Mouse (Mus musculus): ENCODE results near the gene Kmo. TPM values are rescaled to one million over a fixed set of nuclear protein-coding genes. Genes with fewer than 3 reads are reported as not detected.

Gene Kmo
- polyA plus RNA-seq, 1 experiment from 2014 or later = 0.16 TPM

DNA sequence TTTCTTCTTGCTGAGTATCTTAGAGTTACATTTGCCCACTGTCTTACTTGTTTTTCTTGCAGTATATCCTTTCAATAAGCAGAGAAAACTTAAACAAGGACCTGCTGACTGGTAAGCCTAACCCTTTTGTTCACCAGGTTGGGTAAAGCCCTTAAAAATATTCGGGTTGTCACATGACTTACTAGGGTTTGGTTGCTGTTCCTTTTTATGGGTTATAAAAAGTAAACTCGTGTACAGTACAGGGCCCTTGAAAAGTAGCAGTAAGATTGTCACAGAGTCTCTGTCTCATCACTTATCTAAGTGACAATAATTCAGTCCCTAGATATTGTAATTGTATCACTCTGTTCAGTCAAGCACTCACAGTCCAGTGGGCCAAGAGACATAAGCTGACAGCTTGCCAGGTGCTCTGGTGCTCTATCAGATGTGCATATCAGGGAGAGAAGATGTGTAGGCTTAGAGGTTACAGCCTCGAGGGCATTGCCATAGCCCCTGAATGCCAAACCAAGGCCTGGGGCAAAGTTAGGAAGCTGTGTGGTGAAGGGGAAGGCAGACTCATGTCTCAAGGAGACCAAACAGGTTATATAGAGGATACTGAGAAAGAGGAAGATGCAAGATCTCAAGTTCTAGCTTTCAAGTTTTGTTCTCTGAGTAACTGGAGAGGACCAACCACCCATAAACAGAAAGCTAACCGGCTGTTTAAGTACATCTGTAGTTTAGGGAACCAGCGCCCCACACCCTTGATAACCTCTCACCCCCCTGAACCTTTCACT lies 23.5 kb downstream of the Kmo start:
- DNase-seq (ENCODE audit: low spot score) = no peak
- Histone ChIP-seq H3K36me3 (no peaks in the 10 kb centered on the region), H3K4me1 (replicated peaks) (no peaks in the 10 kb centered on the region), H3K4me3 (no peak overlapping the region), H3K27ac (no peak overlapping the region), H3K9me3 (no peaks in the 10 kb centered on the region), H3K27me3 (ENCODE audit: insufficient read depth, poor library complexity, severe bottlenecking) (no peaks in the 10 kb centered on the region)
- 80% methylated on average over 5 of the region's 5 CpGs for WGBS

GRCm38 (mm10) chr1:175646952-175647351 lies 26.8 kb downstream of the Kmo start:
- WGBS = 81% methylated on average over 9 of the region's 9 CpGs
- Histone ChIP-seq H3K36me3 (no peaks in the 10 kb centered on the region), H3K27me3 (ENCODE audit: insufficient read depth, poor library complexity, severe bottlenecking) (no peaks in the 10 kb centered on the region), H3K9me3 (no peaks in the 10 kb centered on the region), H3K27ac (no peak overlapping the region), H3K4me1 (replicated peaks) (no peaks in the 10 kb centered on the region), H3K4me3 (no peak overlapping the region)
- no peak for DNase-seq (ENCODE audit: low spot score)

DNA sequence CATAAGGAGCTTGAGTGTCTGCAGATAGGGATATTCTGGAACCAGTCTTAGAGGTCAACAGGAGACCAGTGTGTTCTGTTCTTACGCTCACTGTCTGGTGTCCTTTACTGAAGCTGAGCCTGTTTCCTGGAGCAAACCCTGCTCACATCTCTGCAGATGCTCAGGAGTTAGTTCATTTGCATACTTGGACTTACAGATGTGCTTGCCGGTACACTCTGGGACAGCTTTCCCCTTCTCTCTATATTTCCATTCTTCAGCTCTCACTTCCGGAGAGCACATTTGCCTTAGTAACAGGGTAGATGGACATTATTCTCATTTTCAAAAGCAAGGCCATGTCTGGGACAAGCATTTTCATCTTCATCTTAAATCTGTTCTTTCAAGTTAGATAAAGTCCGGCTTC lies 28.4 kb downstream of the Kmo start:
- no peak for DNase-seq (ENCODE audit: low spot score)
- 93% methylated on average over 4 of the region's 4 CpGs for WGBS

DNA sequence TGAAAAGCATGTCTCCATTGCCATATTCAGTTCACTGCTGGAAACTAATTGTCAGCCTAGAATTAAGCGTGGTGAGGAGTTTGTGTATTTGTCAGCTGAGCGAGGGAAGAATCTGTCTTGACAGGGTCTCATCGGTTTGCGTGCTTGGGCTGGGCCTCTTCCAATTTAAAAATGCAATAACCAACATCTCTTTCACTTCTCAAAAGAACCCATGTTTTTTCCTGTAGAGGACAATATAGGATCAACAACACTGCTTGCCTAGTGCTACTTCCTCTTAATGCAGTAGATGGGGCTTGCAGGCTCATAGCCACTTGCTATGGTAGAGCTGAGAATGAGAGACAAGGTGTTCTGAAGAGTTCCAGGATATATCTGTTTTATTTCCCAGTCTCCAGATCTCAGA lies 39.7 kb downstream of the Kmo start:
- no peaks in the 10 kb centered on the region for H3K9me3 ChIP-seq
- WGBS = 95% methylated on average over 4 of the region's 4 CpGs
- no peak overlapping the region for H3K27ac ChIP-seq
- peaks cover 26% of the 10 kb centered on the region for H3K36me3 ChIP-seq
- H3K4me3 ChIP-seq = no peak overlapping the region
- DNase-seq (ENCODE audit: low spot score) = no peak
- no peaks in the 10 kb centered on the region for H3K4me1 ChIP-seq (replicated peaks)
- no peaks in the 10 kb centered on the region for H3K27me3 ChIP-seq (ENCODE audit: insufficient read depth, poor library complexity, severe bottlenecking)

More for the DNA sequence above, 28.4 kb downstream of the Kmo start:
- Histone ChIP-seq H3K4me1 (replicated peaks) (no peaks in the 10 kb centered on the region), H3K27ac (no peak overlapping the region), H3K27me3 (ENCODE audit: insufficient read depth, poor library complexity, severe bottlenecking) (no peaks in the 10 kb centered on the region), H3K4me3 (no peak overlapping the region), H3K9me3 (no peaks in the 10 kb centered on the region), H3K36me3 (no peaks in the 10 kb centered on the region)

DNA sequence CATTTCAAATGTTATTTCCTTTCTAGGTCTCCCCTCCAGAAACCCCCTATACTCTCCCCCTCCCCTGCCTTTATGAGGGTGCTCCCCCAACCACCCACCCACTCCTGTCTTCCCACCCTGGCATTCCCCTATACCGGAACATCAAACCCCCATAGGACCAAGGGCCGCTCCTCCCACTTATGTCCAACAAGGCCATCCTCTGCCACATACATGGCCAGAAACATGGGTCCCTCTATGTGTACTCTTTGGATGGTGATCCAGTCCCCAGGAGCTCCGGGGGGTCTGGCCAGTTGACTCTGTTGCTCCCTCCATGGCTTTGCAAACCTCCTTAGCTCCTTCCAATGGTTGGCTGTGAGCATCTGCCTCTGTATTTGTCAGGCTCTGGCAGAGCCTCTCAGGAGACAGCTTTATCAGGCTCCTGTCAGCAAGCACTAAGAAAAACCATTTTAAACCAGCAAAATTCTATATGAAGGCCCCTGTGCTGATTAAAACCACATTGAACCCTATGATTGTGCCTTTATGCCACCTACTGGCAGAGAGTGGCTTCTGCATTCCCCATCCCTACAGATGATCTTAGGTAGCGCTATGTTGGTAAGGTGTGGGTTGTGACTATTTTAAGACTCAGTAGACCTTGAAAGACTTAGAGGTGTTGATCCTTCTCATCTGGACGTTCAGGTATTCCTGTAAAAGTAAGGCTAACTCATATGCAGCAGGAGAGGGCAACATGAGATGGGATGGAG lies 48.7 kb downstream of the Kmo start:
- DNase-seq (ENCODE audit: low spot score) = peak; percentile 15
- Histone ChIP-seq H3K36me3 (peaks cover 9% of the 10 kb centered on the region), H3K27ac (no peak overlapping the region), H3K4me1 (replicated peaks) (peaks cover 5% of the 10 kb centered on the region; the same call in 1 of the 2 replicates), H3K9me3 (no peaks in the 10 kb centered on the region), H3K4me3 (no peak overlapping the region), H3K27me3 (ENCODE audit: insufficient read depth, poor library complexity, severe bottlenecking) (no peaks in the 10 kb centered on the region)
- WGBS = 81% methylated on average over 5 of the region's 5 CpGs

GRCm38 (mm10) chr1:175669456-175669855 lies 49.3 kb downstream of the Kmo start:
- no peak overlapping the region for H3K27ac ChIP-seq
- H3K4me3 ChIP-seq = no peak overlapping the region
- H3K36me3 ChIP-seq = peaks cover 6% of the 10 kb centered on the region; the same call in 1 of the 2 replicates
- H3K27me3 ChIP-seq (ENCODE audit: insufficient read depth, poor library complexity, severe bottlenecking) = no peaks in the 10 kb centered on the region
- DNase-seq (ENCODE audit: low spot score) = no peak
- WGBS = 91% methylated on average over 3 of the region's 3 CpGs
- H3K4me1 ChIP-seq (replicated peaks) = peaks cover 5% of the 10 kb centered on the region; the same call in 1 of the 2 replicates
- H3K9me3 ChIP-seq = no peaks in the 10 kb centered on the region

GRCm38 (mm10) chr1:175670042-175670441 lies 49.9 kb downstream of the Kmo start:
- Histone ChIP-seq H3K27ac (no peak overlapping the region), H3K4me1 (replicated peaks) (peaks cover 5% of the 10 kb centered on the region; the same call in 1 of the 2 replicates), H3K4me3 (no peak overlapping the region), H3K27me3 (ENCODE audit: insufficient read depth, poor library complexity, severe bottlenecking) (no peaks in the 10 kb centered on the region), H3K9me3 (no peaks in the 10 kb centered on the region), H3K36me3 (peaks cover 3% of the 10 kb centered on the region; the same call in 1 of the 2 replicates)
- DNase-seq (ENCODE audit: low spot score) = no peak
- WGBS = 82% methylated on average over 7 of the region's 7 CpGs

- Histone ChIP-seq H3K4me3 (no peak overlapping the region), H3K27ac (no peak overlapping the region), H3K9me3 (no peaks in the 10 kb centered on the region), H3K4me1 (replicated peaks) (no peaks in the 10 kb centered on the region), H3K36me3 (peaks cover 6% of the 10 kb centered on the region; the same call in 1 of the 2 replicates), H3K27me3 (ENCODE audit: insufficient read depth, poor library complexity, severe bottlenecking) (no peaks in the 10 kb centered on the region)
- DNase-seq (ENCODE audit: low spot score) = no peak
- 48% methylated on average over 1 of the region's 1 CpGs for WGBS
These were observed 51.4 kb downstream of the Kmo start for GRCm38 (mm10) chr1:175671626-175672025.

DNA sequence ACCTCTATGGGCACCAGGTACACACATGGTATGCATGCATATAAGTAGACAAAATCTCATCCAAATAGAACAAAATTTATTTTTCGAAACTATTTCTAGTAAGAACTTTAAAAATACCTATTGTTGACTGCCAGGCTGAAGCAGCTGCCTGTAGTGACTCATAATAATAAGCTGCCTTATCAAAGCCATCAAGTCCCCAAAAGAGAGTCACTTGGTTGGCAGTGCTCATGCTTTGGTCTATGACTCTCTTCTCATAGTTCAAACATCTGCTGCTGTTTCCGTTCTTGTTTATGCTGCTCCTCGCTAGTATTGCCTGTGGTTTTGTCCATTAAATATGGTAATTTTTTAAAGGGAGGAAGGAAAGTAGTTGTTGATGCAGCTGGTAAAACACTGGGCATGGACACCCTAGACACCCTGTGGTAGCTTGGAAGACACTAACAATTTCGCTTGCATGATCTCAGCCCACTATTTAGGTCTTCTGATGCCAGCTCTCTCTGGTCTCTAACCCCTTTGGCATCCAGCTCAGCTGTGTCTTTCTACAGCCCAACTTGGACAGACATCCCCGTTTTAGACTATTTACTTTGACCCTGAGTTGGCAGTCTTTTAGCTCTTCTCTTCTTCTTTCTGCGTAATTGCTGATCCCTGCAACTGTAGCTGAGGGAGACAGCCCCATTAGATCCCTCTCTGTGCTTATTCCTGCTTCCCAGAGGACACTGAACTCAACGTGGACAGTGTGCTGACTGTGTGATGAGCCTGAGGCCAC lies 53.6 kb downstream of the Kmo start:
- Histone ChIP-seq H3K4me3 (no peak overlapping the region), H3K36me3 (peaks cover 12% of the 10 kb centered on the region), H3K27ac (no peak overlapping the region), H3K4me1 (replicated peaks) (no peaks in the 10 kb centered on the region), H3K27me3 (ENCODE audit: insufficient read depth, poor library complexity, severe bottlenecking) (no peaks in the 10 kb centered on the region), H3K9me3 (no peaks in the 10 kb centered on the region)
- 88% methylated on average over 7 of the region's 7 CpGs for WGBS
- DNase-seq (ENCODE audit: low spot score) = no peak

DNA sequence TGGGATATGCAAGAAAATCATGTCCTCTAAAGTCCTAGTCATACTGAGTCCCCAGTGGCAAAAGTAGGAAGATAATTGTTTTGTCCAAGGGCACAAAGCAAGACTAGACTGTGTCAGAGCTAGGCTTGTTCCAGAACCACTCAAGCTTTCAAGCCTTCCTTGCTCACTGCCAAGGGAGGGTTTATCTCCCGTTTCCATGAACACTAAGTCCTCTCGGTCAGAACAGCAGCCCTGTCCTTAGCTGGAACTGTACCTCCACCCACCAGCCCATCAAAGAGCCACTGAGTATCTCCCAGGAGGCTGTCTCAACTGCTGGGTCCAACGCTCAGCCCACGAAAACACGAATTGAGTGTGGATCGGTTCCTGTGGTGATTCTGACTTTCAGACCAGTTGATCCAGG lies 54.9 kb downstream of the Kmo start:
- Histone ChIP-seq H3K4me1 (replicated peaks) (no peaks in the 10 kb centered on the region), H3K27ac (no peak overlapping the region), H3K36me3 (peaks cover 12% of the 10 kb centered on the region), H3K27me3 (ENCODE audit: insufficient read depth, poor library complexity, severe bottlenecking) (no peaks in the 10 kb centered on the region), H3K9me3 (no peaks in the 10 kb centered on the region), H3K4me3 (no peak overlapping the region)
- no peak for DNase-seq (ENCODE audit: low spot score)
- 91% methylated on average over 6 of the region's 6 CpGs for WGBS

- Histone ChIP-seq H3K4me1 (replicated peaks) (no peaks in the 10 kb centered on the region), H3K36me3 (peaks cover 19% of the 10 kb centered on the region), H3K4me3 (no peak overlapping the region), H3K9me3 (no peaks in the 10 kb centered on the region), H3K27ac (no peak overlapping the region), H3K27me3 (ENCODE audit: insufficient read depth, poor library complexity, severe bottlenecking) (no peaks in the 10 kb centered on the region)
- WGBS = 86% methylated on average over 6 of the region's 6 CpGs
- DNase-seq (ENCODE audit: low spot score) = no peak
These were observed 57.3 kb downstream of the Kmo start for GRCm38 (mm10) chr1:175677459-175677858.

DNA sequence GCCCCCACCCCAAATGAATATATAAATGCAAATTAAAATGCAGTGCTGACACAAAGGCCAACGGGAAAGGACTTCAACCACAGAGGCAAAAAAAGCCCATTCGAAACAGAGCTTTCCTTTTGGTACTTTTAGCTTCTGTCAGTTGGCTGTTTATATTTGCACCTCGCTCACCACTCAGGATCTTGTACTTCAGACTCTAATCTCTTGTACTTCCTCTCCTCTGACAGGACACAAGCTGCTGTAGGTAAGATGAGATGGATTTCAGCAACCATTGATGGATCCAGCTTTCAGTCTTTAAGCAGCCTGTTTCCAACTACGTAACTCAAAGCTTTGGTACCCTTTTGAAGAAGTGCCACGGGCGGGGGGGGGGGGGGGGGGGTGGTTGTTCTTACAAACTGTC lies 60.8 kb downstream of the Kmo start:
- no peak for DNase-seq (ENCODE audit: low spot score)
- no peaks in the 10 kb centered on the region for H3K4me1 ChIP-seq (replicated peaks)
- H3K27ac ChIP-seq = no peak overlapping the region
- WGBS = 89% methylated on average over 6 of the region's 6 CpGs
- H3K27me3 ChIP-seq (ENCODE audit: insufficient read depth, poor library complexity, severe bottlenecking) = no peaks in the 10 kb centered on the region
- H3K4me3 ChIP-seq = no peak overlapping the region
- H3K36me3 ChIP-seq = peaks cover 36% of the 10 kb centered on the region
- no peaks in the 10 kb centered on the region for H3K9me3 ChIP-seq
